Mouse (Mus musculus) embryonic facial prominence, embryonic 14.5 days (tissue): ENCODE measurements at regions not wholly inside any gene's neighbourhood (a gene's known extent, or its start where the extent isn't known, plus 50 kb on each side); places are given as distances from the start of the nearest gene placed in this dataset.
A peak's percentile ranks its signal among the peaks of the same experiment; 100 is the strongest.

Experiments used
- ATAC-seq: fragments of 200-750 bp; cut with Nextera tagmentation; 2 replicates; pipeline ENCODE4 v1.8.0; 2017; ENCODE audit warnings: low read depth, moderate number of reproducible peaks, moderate TSS enrichment
- DNase-seq: peaks from one replicate; pipeline ENCODE4 v3.0.0-alpha.2; 2015; ENCODE audit warnings: low spot score
- H3K27ac ChIP-seq: fragments of 300-500 bp; sonication (generic); replicated peaks from 2 replicates; pipeline ENCODE4 v1.5.1; 2014; ENCODE audit warnings: low read depth, mild to moderate bottlenecking, low read length, moderate library complexity
- H3K27me3 ChIP-seq: fragments of 300-500 bp; sonication (generic); replicated peaks from 2 replicates; pipeline ENCODE4 v1.6.1; 2014; ENCODE audit warnings: low read length; ENCODE audit not compliant: control insufficient read depth, insufficient read depth
- H3K36me3 ChIP-seq: fragments of 300-500 bp; sonication (generic); 2 replicates; pipeline ENCODE4 v1.6.1; 2014; ENCODE audit warnings: low read length, mixed read lengths; ENCODE audit not compliant: control insufficient read depth, insufficient read depth
- H3K4me1 ChIP-seq: fragments of 300-500 bp; sonication (generic); 2 replicates; pipeline ENCODE4 v1.6.1; 2014; ENCODE audit warnings: antibody characterized with exemption, low read length; ENCODE audit not compliant: control insufficient read depth, insufficient read depth
- H3K4me2 ChIP-seq: fragments of 300-500 bp; sonication (generic); 2 replicates; pipeline ENCODE4 v1.6.1; 2014; ENCODE audit warnings: low read depth, mild to moderate bottlenecking, low read length, moderate library complexity, mixed read lengths
- H3K4me3 ChIP-seq: fragments of 300-500 bp; sonication (generic); 2 replicates; pipeline ENCODE4 v1.5.1; 2014; ENCODE audit warnings: low read depth, mild to moderate bottlenecking, low read length
- H3K9ac ChIP-seq: fragments of 300-500 bp; sonication (generic); 2 replicates; pipeline ENCODE4 v1.6.1; 2014; ENCODE audit warnings: low read depth, mild to moderate bottlenecking, low read length, moderate library complexity, mixed read lengths
- H3K9me3 ChIP-seq: fragments of 300-500 bp; sonication (generic); 2 replicates; pipeline ENCODE4 v1.6.1; 2016; ENCODE audit warnings: low read length; ENCODE audit not compliant: control insufficient read depth
- WGBS: fragments of 180-500 bp; shearing (Covaris S2); extraction: QIAGEN DNeasy Blood & Tissue Kit; methylation state at CpG from one replicate; pipeline ENCODE4 v1.1.7; 2014; 5-methylcytosine and 5-hydroxymethylcytosine counted together

DNA sequence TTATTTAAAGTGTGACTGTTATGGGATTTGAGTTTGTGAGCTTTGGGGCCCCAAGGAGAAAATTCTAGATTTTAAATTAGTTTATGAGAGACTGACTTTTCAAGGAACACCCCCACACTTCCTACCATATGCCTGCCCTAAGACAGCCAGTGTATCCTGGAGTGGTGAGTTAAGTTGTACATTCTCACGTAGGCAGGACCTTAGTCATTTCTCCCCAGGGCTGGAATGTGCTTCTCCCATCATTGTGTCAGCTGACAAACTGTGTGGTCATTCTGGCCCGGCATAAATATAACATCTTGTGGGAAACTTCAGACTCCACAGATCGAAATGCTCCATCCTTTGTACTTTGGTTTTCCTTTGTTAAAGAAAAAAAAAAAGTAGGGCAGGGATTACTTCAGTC, 73.1 kb upstream of the Tfpi start:
- ATAC-seq (no peak), DNase-seq (no peak)
- no peak overlapping the region for H3K4me3 ChIP-seq
- no peak overlapping the region for H3K27ac ChIP-seq
- H3K27me3 ChIP-seq: no peaks in the 10 kb centered on the region
- peaks cover 11% of the 10 kb centered on the region; the same call in 1 of the 2 replicates for H3K4me1 ChIP-seq
- H3K9ac ChIP-seq: no peak overlapping the region
- 66% methylated on average over 3 of the region's 3 CpGs for WGBS
- H3K4me2 ChIP-seq: no peak overlapping the region
- H3K9me3 ChIP-seq: no peaks in the 10 kb centered on the region
- H3K36me3 ChIP-seq: no peaks in the 10 kb centered on the region

DNA sequence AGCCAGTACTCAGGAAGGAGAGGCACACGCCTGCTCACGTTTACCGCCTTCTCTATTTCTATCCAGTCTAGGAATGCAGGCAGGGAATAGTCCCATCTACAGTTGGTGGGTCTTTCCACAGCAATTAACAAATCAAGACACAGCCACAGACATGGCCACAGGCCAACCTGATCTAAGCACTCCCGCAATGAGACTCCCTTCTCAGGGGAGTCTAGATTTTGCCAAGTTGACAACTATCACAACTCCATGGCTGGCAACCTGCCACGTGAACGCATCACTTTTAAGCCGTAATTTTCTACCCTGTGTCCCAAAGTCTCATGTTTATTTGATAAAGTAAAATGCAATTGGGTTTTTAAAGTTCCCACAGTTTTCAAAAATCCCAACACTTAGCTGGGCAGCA, 72.0 kb upstream of the Tfpi start:
- WGBS: 69% methylated on average over 7 of the region's 7 CpGs
- no peak overlapping the region for H3K27ac ChIP-seq
- DNase-seq (peak; percentile 68), ATAC-seq (no peak)
- no peak overlapping the region for H3K4me3 ChIP-seq
- H3K4me1 ChIP-seq: peaks cover 12% of the 10 kb centered on the region; the same call in 1 of the 2 replicates
- H3K9ac ChIP-seq: no peak overlapping the region
- H3K4me2 ChIP-seq: no peak overlapping the region
- H3K27me3 ChIP-seq: no peaks in the 10 kb centered on the region
- no peaks in the 10 kb centered on the region for H3K9me3 ChIP-seq
- H3K36me3 ChIP-seq: no peaks in the 10 kb centered on the region

DNA sequence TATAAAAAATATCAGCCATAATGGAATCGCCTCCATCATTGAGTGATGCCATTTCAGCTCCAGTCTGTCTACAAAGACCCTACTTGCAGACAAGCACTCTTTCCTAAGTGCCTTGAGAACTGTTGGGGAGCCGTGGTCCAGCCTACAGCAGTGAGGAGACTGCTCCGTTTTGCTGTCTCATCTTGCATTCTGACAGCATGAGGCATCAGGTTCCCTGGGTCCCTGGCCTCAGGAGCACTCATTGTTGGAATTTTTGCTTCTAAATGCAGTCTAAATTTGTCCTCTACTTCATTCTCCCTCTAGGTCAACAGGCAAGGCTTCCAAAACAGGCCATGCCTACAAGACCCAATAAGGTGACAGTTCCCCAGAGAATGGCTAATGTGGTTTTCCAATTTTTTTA, 69.1 kb upstream of the Tfpi start:
- H3K36me3 ChIP-seq: no peaks in the 10 kb centered on the region
- no peak overlapping the region for H3K4me2 ChIP-seq
- H3K4me3 ChIP-seq: no peak overlapping the region
- DNase-seq: no peak
- no peaks in the 10 kb centered on the region for H3K27me3 ChIP-seq
- H3K27ac ChIP-seq: no peak overlapping the region
- no peak overlapping the region for H3K9ac ChIP-seq
- no peak for ATAC-seq
- H3K9me3 ChIP-seq: no peaks in the 10 kb centered on the region
- 69% methylated on average over 3 of the region's 3 CpGs for WGBS
- peaks cover 12% of the 10 kb centered on the region; the same call in 1 of the 2 replicates for H3K4me1 ChIP-seq

DNA sequence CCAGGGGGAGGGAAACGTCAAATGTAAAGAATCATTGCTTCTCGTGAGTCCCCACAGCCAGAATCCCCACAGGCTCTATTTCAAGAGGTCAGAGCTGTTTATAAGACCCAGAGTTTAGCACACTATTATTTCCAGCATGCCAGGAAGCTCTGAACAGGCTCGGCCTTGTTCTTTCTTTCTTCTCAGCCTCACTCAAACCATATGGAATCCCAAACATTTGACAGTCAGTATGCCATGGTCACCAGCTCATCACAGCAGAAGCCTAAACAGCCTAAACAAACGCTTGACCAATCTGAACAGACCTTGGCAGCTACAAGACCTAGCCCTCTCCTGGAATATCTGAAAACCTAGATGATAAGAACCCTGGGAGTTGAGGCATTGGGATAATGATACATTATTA, 68.2 kb upstream of the Tfpi start:
- Histone ChIP-seq H3K27ac (no peak overlapping the region), H3K36me3 (no peaks in the 10 kb centered on the region), H3K9me3 (no peaks in the 10 kb centered on the region), H3K4me3 (no peak overlapping the region), H3K27me3 (no peaks in the 10 kb centered on the region), H3K4me2 (no peak overlapping the region), H3K4me1 (peaks cover 12% of the 10 kb centered on the region; the same call in 1 of the 2 replicates), H3K9ac (no peak overlapping the region)
- ATAC-seq (no peak), DNase-seq (no peak)
- WGBS: 18% methylated on average over 4 of the region's 4 CpGs

DNA sequence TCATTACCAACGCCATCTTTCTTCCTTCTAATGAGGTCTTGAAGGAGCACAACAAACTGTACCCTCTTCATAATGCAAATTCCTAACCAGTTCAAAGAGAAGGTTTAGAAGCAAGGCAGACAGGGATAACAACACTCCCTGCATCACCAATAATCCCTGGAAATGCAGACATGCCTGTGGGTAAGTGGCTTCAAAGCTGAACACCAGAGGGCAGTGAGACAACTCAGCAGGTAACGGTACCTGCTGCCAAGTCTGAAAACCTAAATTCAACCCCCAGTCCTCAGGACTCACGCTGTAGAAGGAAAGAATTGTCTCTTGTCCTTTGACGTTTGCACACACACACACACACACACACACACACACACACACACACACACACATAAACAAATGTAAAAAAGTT, 67.6 kb upstream of the Tfpi start:
- H3K4me2 ChIP-seq: no peak overlapping the region
- DNase-seq (no peak), ATAC-seq (no peak)
- no peaks in the 10 kb centered on the region for H3K9me3 ChIP-seq
- no peaks in the 10 kb centered on the region for H3K36me3 ChIP-seq
- no peaks in the 10 kb centered on the region for H3K27me3 ChIP-seq
- no peak overlapping the region for H3K4me3 ChIP-seq
- no peak overlapping the region for H3K9ac ChIP-seq
- H3K4me1 ChIP-seq: peaks cover 12% of the 10 kb centered on the region; the same call in 1 of the 2 replicates
- 47% methylated on average over 4 of the region's 4 CpGs for WGBS
- no peak overlapping the region for H3K27ac ChIP-seq

DNA sequence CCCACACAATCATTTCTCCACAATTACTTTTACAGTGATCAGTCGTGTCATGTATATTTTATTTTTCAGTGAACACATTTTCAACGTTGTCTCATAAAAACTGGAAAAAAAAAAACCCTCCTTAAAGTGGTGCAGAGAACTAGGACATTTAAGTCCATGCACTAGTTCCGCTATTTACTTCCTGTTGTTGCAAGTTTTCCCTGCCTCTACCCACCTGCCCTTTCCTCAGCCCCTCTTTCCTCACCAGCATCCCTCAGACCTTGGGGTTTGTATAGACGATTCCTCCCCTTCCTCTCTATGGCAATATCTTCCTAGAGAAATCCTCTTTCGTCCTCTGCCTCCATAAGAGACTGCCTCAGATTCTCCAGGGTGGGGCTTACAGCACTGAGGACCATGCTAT, 64.9 kb upstream of the Tfpi start:
- WGBS: 80% methylated on average over 5 of the region's 5 CpGs
- DNase-seq: no peak

DNA sequence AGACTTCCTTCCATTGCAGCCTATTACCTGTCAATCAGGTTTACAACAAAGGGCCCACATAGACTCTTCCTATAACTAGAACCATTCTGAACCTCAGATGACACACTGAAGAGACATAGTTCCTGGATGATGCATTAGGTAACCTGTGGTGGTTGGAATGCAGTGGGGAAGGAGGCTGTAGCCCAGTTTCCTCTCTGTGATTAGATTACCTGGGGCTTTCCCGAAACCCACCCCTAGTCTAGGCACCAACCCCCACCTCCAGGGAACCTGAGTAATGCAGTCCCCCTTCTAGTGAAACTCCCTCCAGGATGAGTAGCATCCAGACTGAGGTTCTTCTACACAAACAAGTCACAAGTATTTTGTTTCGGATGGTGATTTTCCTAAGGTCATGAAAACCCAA, 62.5 kb upstream of the Tfpi start:
- Histone ChIP-seq H3K27ac (no peak overlapping the region), H3K4me1 (no peaks in the 10 kb centered on the region), H3K36me3 (no peaks in the 10 kb centered on the region), H3K9ac (no peak overlapping the region), H3K27me3 (no peaks in the 10 kb centered on the region), H3K4me3 (no peak overlapping the region), H3K4me2 (no peak overlapping the region), H3K9me3 (no peaks in the 10 kb centered on the region)
- 65% methylated on average over 2 of the region's 2 CpGs for WGBS
- DNase-seq (no peak), ATAC-seq (peak; percentile 37; the same call in 1 of the 2 replicates)

More for the DNA sequence above, 64.9 kb upstream of the Tfpi start:
- Histone ChIP-seq H3K27me3 (no peaks in the 10 kb centered on the region), H3K9me3 (no peaks in the 10 kb centered on the region), H3K4me3 (no peak overlapping the region), H3K36me3 (no peaks in the 10 kb centered on the region), H3K4me1 (peaks cover 8% of the 10 kb centered on the region; the same call in 1 of the 2 replicates), H3K4me2 (no peak overlapping the region), H3K27ac (no peak overlapping the region), H3K9ac (no peak overlapping the region)
- no peak for ATAC-seq

DNA sequence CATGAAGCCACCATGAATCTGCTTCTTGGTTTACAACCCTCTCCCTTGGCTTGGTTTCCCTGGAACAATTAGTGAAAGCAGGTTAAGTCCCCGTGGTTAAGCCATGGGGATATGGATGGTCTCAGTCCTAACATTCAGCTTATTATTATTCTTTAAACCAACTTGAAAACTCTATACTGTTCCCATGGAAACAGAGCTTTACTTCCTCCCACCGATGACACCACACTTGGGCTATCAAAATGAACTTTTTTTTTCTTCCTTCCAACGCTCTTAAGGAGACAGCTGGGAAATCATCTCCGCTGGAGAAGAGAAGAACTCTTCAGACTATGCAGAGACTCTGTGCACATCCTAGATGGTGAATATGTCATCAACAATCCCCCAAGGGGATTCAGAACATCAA, 61.4 kb upstream of the Tfpi start:
- ATAC-seq: no peak
- DNase-seq: no peak

DNA sequence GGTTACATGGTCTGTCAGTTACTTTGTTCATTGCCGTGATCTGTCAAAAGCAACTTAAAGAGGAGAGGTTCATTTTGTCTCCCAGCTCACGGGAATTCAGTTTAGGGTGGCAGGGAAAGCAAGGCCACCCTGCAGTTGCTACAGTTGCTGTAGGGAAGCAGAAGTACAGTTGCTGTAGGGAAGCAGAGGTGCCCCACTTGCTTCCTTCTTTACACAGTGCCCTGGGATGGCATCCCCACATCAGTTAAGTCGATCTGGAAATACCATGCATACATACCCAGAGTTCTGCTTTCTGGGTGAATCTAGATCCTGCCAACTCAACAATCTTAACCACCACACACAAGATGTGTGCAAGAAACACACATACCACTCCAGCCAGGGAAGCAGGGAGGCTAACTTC, 54.6 kb upstream of the Tfpi start:
- Histone ChIP-seq H3K4me3 (no peak overlapping the region), H3K36me3 (no peaks in the 10 kb centered on the region), H3K27me3 (no peaks in the 10 kb centered on the region), H3K9ac (no peak overlapping the region), H3K4me1 (no peaks in the 10 kb centered on the region), H3K9me3 (no peaks in the 10 kb centered on the region), H3K4me2 (no peak overlapping the region), H3K27ac (no peak overlapping the region)
- ATAC-seq (no peak), DNase-seq (no peak)
- WGBS: 90% methylated on average over 3 of the region's 3 CpGs

More for the DNA sequence above, 61.4 kb upstream of the Tfpi start:
- H3K4me2 ChIP-seq: no peak overlapping the region
- no peaks in the 10 kb centered on the region for H3K27me3 ChIP-seq
- no peak overlapping the region for H3K27ac ChIP-seq
- no peak overlapping the region for H3K4me3 ChIP-seq
- WGBS: 71% methylated on average over 4 of the region's 4 CpGs
- H3K9ac ChIP-seq: no peak overlapping the region
- no peaks in the 10 kb centered on the region for H3K36me3 ChIP-seq
- no peaks in the 10 kb centered on the region for H3K9me3 ChIP-seq
- H3K4me1 ChIP-seq: no peaks in the 10 kb centered on the region
